Mouse (Mus musculus) thymus, adult 2 months (tissue): Measurements from ENCODE around the gene Hand1. TPM values are rescaled to one million over a fixed set of nuclear protein-coding genes. Genes with fewer than 3 reads are reported as not detected.
"Not testable (repeated sequence)": the region's sequence is repeated elsewhere in the genome, so short reads cannot be mapped to it uniquely, and the experiment has no call there.

ENCODE experiments used
- DNase-seq: peaks from one replicate; pipeline ENCODE4 v3.0.0; 2021
- H3K27ac ChIP-seq: fragments of 200-500 bp; 2 replicates; pipeline ENCODE4 v1.5.1; 2012; ENCODE audit warnings: low read length, control low read depth; ENCODE audit not compliant: control insufficient read depth, insufficient read depth
- H3K27me3 ChIP-seq: fragments of 200-500 bp; 2 replicates; pipeline ENCODE4 v1.6.1; 2012; ENCODE audit warnings: mild to moderate bottlenecking, low read length, moderate library complexity, mixed read lengths; ENCODE audit not compliant: control insufficient read depth, insufficient read depth
- H3K36me3 ChIP-seq: fragments of 200-500 bp; 2 replicates; pipeline ENCODE4 v1.6.1; 2012; ENCODE audit warnings: mild to moderate bottlenecking, low read length, moderate library complexity; ENCODE audit not compliant: control insufficient read depth, insufficient read depth
- H3K4me1 ChIP-seq: fragments of 200-500 bp; replicated peaks from 2 replicates; pipeline ENCODE4 v1.6.1; 2012; ENCODE audit warnings: low read length; ENCODE audit not compliant: control insufficient read depth, insufficient read depth
- H3K4me3 ChIP-seq: fragments of 200-500 bp; 2 replicates; pipeline ENCODE4 v1.5.1; 2012; ENCODE audit warnings: mild to moderate bottlenecking, low read length, control low read depth, moderate library complexity; ENCODE audit not compliant: control insufficient read depth, insufficient read depth
- CTCF ChIP-seq: fragments of 200-500 bp; IDR thresholded peaks from 2 replicates; pipeline ENCODE4 v1.5.1; 2012; ENCODE audit warnings: mild to moderate bottlenecking, control low read depth, low read length, moderate library complexity, borderline replicate concordance; ENCODE audit not compliant: control insufficient read depth, poor library complexity, insufficient read depth; ENCODE audit errors: extremely low read depth
- POLR2A ChIP-seq: fragments of 200-500 bp; IDR thresholded peaks from 2 replicates; pipeline ENCODE4 v1.6.1; 2012; ENCODE audit warnings: mild to moderate bottlenecking, low read length, control low read depth, moderate library complexity; ENCODE audit not compliant: control insufficient read depth, poor library complexity, insufficient read depth; ENCODE audit errors: extremely low read depth
- WGBS: fragments of 180-500 bp; shearing (Covaris S2); methylation state at CpG from one replicate; pipeline ENCODE4 v1.1.7; 2018; 5-methylcytosine and 5-hydroxymethylcytosine counted together
- polyA plus RNA-seq: library from polyadenylated mRNA; depleted of rRNA; stranded (reverse); fragments of >200 nt; gene quantifications from 2 replicates; pipeline ENCODE4 v1.2.3, GENCODE M21; 2012

The Hand1 gene
- polyA plus RNA-seq, 1 experiment = 0.30 TPM

DNA sequence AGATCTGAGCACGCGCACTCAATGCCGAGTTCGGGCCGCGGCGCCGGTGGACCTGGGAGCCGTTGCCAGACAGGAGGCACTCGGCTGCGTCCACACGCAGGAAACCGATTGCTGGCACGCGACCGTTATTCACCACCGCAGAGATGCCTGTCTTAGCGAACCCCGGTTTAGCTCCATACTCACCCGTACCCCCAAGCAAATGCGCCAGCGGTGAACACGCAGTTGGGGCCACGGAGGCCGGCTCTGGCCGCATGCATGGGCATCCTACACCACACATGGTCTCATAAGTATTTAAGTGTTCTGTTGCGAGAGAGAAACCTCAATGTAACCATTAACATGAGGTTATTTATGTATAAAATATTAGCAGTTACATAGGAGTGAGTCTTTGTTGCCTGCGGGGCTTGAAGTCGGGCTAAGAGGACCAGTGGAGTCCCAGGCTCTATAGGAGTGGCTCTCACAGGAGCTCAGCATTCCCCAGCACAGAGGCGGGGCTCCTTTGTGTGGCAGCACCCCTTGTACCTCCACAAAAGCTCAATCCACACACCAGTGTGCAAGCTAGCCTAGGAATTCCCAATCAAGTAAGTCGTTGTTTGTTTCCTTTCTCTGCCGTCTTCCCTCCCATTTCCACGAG lies 4.6 kb downstream of the Hand1 start:
- peaks cover 19% of the 10 kb centered on the region for H3K4me1 ChIP-seq
- peak; percentile 17 for DNase-seq

DNA sequence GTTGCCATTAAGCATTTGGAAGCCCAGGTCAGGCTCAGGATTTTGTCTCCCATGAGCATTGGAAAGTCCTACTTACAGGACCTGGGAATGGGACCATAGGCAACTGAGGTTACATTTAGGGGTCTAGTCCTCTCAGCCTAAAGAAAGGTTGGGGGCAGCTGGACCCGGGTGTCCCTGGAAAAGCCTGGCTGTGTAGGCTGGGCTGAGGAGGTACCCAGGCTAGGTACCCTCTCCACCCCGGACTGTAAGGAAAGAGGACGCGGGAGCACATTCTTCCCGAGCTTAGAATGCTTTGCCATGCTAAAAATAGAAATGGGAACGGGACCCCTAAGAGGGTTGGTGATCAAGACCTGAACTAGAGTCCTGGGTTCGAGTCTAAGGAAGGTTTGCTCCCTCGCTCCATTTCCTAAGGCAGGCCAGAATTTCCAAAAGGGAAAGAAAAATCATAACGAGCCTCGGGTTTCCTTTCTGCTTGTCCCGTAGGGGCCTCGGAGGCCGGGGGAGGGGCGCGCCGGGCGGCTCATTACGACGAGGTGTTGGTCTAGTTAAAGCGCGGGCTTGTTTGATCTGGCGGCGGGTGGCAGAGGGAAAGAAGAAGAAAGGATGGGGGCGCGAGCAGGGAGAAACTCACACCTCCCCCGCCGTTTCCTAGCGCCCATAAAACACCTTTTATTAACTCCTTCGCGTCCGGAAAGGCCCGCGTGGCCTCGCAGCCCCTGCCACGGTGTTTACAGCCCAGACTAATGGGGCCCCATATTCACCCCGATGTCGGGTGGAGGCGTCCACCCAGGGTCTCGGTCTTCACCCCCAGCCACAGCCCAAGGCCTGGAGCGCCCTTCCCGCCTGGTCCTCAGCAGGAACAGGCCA lies 5.3 kb downstream of the Hand1 start:
- H3K4me1 ChIP-seq = peaks cover 19% of the 10 kb centered on the region
- no peak for TF ChIP-seq CTCF
- TF ChIP-seq POLR2A = no peak
- H3K36me3 ChIP-seq = no peaks in the 10 kb centered on the region
- peaks cover 31% of the 10 kb centered on the region for H3K27me3 ChIP-seq
- no peak overlapping the region for H3K27ac ChIP-seq
- 4% methylated on average over 41 of the region's 41 CpGs for WGBS
- peak overlapping the region; percentile 31 for H3K4me3 ChIP-seq
- DNase-seq = peak; percentile 48

More for the DNA sequence above, 4.6 kb downstream of the Hand1 start:
- peaks cover 33% of the 10 kb centered on the region for H3K27me3 ChIP-seq
- peak overlapping the region; percentile 31 for H3K4me3 ChIP-seq
- no peak overlapping the region for H3K27ac ChIP-seq
- TF ChIP-seq POLR2A (no peak), CTCF (no peak; the same call in 1 of the 2 replicates)
- H3K36me3 ChIP-seq = no peaks in the 10 kb centered on the region
- WGBS = 2% methylated on average over 33 of the region's 33 CpGs

DNA sequence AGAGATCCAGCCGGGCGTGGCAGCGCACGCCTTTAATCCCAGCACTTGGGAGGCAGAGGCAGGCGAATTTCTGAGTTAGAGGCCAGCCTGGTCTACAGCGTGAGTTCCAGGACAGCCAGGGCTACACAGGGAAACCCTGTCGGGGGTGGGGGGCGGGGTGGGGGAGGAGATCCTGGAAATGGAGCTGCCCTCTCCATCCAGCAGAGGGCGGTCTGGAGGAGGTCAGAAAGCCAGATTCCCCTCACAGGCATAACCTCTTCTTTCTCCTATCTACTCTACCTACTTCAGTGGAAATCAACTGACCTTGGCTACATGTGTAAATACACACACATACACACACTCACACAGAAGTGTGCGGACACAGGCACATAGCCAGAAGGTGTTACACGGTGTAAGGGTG lies 7.4 kb downstream of the Hand1 start:
- 69% methylated on average over 11 of the region's 11 CpGs for WGBS
- H3K36me3 ChIP-seq, H3K4me3 ChIP-seq, H3K27ac ChIP-seq: not testable (repeated sequence)
- peaks cover 19% of the 10 kb centered on the region for H3K27me3 ChIP-seq
- peaks cover 19% of the 10 kb centered on the region for H3K4me1 ChIP-seq
- DNase-seq = peak; percentile 12

DNA sequence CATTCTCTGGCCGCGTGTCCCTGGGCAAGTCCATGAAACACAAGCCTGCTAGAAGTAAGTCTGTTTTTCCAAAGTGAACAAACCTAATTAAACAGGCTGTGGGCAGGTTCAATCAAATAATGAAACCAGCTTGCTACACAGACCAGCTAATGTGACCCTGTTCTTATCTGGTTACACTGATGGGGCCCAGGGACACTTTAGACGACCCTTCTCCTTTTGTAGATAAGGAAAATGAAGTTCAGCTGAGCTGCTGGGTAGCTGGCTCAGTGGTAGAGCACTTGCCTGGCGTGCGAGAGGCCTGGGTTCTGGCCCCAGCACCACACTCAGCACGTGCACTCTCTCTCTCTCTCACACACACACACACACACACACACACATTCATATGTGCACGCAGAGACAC lies 8.9 kb downstream of the Hand1 start:
- Histone ChIP-seq H3K27ac (no peak overlapping the region), H3K36me3 (no peaks in the 10 kb centered on the region), H3K27me3 (peaks cover 8% of the 10 kb centered on the region), H3K4me3 (no peak overlapping the region), H3K4me1 (peaks cover 15% of the 10 kb centered on the region)
- TF ChIP-seq CTCF (no peak), POLR2A (no peak)
- 87% methylated on average over 7 of the region's 7 CpGs for WGBS
- DNase-seq = no peak

DNA sequence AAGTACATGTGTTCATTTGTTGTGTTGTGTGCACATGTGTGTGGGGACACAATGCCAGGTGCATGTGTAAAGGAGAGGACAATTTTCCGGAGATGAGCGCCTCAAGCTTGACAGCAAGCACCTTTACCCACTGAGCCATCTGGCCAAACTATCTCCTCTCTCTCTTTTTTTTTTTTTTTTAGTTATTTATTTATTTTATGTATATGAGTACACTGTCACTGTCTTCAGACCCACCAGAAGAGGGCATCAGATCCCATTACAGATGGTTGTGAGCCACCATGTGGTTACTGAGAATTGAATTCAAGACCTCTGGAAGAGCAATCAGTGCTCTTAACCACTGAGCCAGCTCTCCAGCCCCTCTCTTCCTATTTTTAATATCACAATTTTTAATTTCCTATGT lies 9.5 kb downstream of the Hand1 start:
- not testable (repeated sequence) for H3K4me3 ChIP-seq, DNase-seq, H3K27ac ChIP-seq, H3K27me3 ChIP-seq, H3K36me3 ChIP-seq
- peaks cover 13% of the 10 kb centered on the region for H3K4me1 ChIP-seq
- 96% methylated on average over 2 of the region's 2 CpGs for WGBS

DNA sequence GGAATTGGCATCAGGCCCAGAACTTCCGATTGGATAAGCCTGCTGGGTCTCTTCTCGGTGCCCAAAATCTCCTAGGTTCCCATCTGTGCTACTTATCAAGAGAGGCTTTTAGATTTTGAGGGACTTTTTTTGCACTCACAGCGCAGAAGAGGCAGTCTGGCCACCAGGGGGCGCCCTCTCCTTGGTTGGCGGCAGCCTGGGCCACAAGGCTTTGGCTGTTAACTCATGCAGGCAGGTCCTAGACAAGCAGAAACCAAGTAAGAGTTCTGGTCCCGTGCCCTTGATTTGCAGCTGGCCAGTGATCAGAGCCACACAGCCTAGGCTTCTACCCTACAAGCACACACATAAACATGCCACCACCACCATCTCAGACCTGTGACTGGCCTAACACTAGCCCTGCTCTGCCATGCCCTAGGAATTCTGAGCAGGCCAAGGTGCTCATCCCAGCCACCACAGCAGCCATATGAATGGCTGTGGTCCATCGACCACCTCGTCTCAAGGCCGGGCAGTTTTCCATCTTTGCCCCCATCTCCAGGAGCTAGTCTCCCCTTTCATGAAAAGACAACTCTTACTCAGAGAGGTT lies 12.5 kb downstream of the Hand1 start:
- WGBS = 30% methylated on average over 9 of the region's 9 CpGs

More for the DNA sequence above, 12.5 kb downstream of the Hand1 start:
- Histone ChIP-seq H3K27me3 (no peaks in the 10 kb centered on the region), H3K36me3 (no peaks in the 10 kb centered on the region), H3K4me3 (no peak overlapping the region), H3K27ac (no peak overlapping the region), H3K4me1 (no peaks in the 10 kb centered on the region)
- peak; percentile 80 for DNase-seq
- peak; percentile 95 for TF ChIP-seq CTCF
- no peak for TF ChIP-seq POLR2A
